Mouse (Mus musculus): ENCODE measurements around the gene Gm21992.

- TF ChIP-seq POLR2A (IDR thresholded peaks at IDR 0.05; ENCODE audit: borderline replicate concordance, low read depth, low read length): no peak
- TF ChIP-seq CTCF (IDR thresholded peaks at IDR 0.05; ENCODE audit: low read depth, low read length): no peak
These were observed 67.4 kb downstream of the Gm21992 start for GRCm38 (mm10) chr19:4744026-4744425.
